Mouse (Mus musculus): ENCODE measurements around the gene Dap. TPM values are rescaled to one million over a fixed set of nuclear protein-coding genes. Genes with fewer than 3 reads are reported as not detected.
A peak's percentile ranks its signal among the peaks of the same experiment; 100 is the strongest.

Gene Dap
- total and polyA plus RNA-seq, 3 experiments: 12.6 to 69.8 (median 15.1) TPM

GRCm38 (mm10) chr15:31258693-31259439 is 34.8 kb downstream of the Dap start (continued):
- TF ChIP-seq BHLHE40 (IDR thresholded peaks at IDR 0.05; ENCODE audit: low read depth, low read length) (peak; percentile 89), HCFC1 (IDR thresholded peaks at IDR 0.05; ENCODE audit: low read depth, low read length) (no peak), CHD1 (IDR thresholded peaks at IDR 0.05; ENCODE audit: low read depth, low read length) (no peak), MYC (IDR thresholded peaks at IDR 0.05; ENCODE audit: low read depth, low read length) (no peak), ZNF384 (IDR thresholded peaks at IDR 0.05; ENCODE audit: low read depth, low read length) (no peak), SMC3 (IDR thresholded peaks at IDR 0.05; ENCODE audit: low read depth, low read length) (peak; percentile 37), MAX (IDR thresholded peaks at IDR 0.05; ENCODE audit: low read length) (no peak), EP300 (IDR thresholded peaks at IDR 0.05; ENCODE audit: low read length) (peak; percentile 76)

GRCm38 (mm10) chr15:31261094-31261493 is 37.0 kb downstream of the Dap start:
- no peaks in the 10 kb centered on the region for H3K27me3 ChIP-seq (replicated peaks)
- no peak overlapping the region for H3K9ac ChIP-seq (ENCODE audit: insufficient read depth, low read depth)
- H3K4me2 ChIP-seq (ENCODE audit: insufficient read depth, low read depth, poor library complexity, severe bottlenecking): peak overlapping the region; percentile 48; the same call in 1 of the 2 replicates
- dilution Hi-C loops (cut with MboI; ENCODE audit: extremely low pct_ligation_motif_present, extremely low pct_unique_long_range_greater_than_20kb, low sequenced_read_pairs): no loop called here
- in situ Hi-C loops (cut with MboI; ENCODE audit: low pct_ligation_motif_present, low pct_unique_long_range_greater_than_20kb, low sequenced_read_pairs): loop anchor here (5.0 to 25.0 kb wide), 3 partner anchors 106 to 449 kb away; no protein-coding TSS in a partner anchor
- H3K36me3 ChIP-seq (replicated peaks in 1 of 2; ENCODE audit: control insufficient read depth in 1 of 2, insufficient read depth in 1 of 2, low read length in 1 of 2): peaks cover 0 to 36% of the 10 kb centered on the region in 2 experiments
- peaks cover 47 to 83% of the 10 kb centered on the region in 2 experiments for H3K4me1 ChIP-seq (ENCODE audit: control insufficient read depth in 1 of 2, insufficient read depth in 2 of 2)
- H3K4me3 ChIP-seq (replicated peaks in 1 of 3; ENCODE audit: low read depth in 2 of 3, low read length in 2 of 3, poor library complexity in 1 of 3): no peak overlapping the region
- H3K27ac ChIP-seq (ENCODE audit: insufficient read depth, low read depth): no peak overlapping the region
- H3K79me2 ChIP-seq (replicated peaks; ENCODE audit: control insufficient read depth, extremely low read depth, insufficient read depth, poor library complexity, severe bottlenecking): no peaks in the 10 kb centered on the region
- peaks cover 3% of the 10 kb centered on the region for H3K9me3 ChIP-seq (replicated peaks; ENCODE audit: low read length)
- no peak for DNase-seq (ENCODE audit: extremely low read depth)
- TF ChIP-seq POLR2AphosphoS2 (IDR thresholded peaks at IDR 0.05; ENCODE audit: low read depth, low read length) (no peak), UBTF (IDR thresholded peaks at IDR 0.05; ENCODE audit: low read depth, low read length) (no peak), TCF12 (IDR thresholded peaks at IDR 0.05; ENCODE audit: low read depth, low read length) (peak; percentile 68; the same call in 1 of the 2 replicates), NRF1 (IDR thresholded peaks at IDR 0.05; ENCODE audit: low read depth, low read length) (no peak), MAFK (IDR thresholded peaks at IDR 0.05; ENCODE audit: insufficient replicate concordance, low read length) (no peak), IRF4 (IDR thresholded peaks at IDR 0.05; ENCODE audit: low read depth, low read length) (peak; percentile 72; the same call in 1 of the 2 replicates), ETS1 (conservative IDR thresholded peaks at IDR 0.05; ENCODE audit: low read depth, low read length) (peak; percentile 74), ZKSCAN1 (IDR thresholded peaks at IDR 0.05; ENCODE audit: borderline replicate concordance, low read depth, low read length) (no peak), MEF2A (IDR thresholded peaks at IDR 0.05; ENCODE audit: borderline replicate concordance, low read depth, low read length) (peak; percentile 79; the same call in 1 of the 2 replicates), MXI1 (IDR thresholded peaks at IDR 0.05; ENCODE audit: low read depth, low read length) (peak; percentile 59; the same call in 1 of the 2 replicates), BHLHE40 (IDR thresholded peaks at IDR 0.05; ENCODE audit: low read depth, low read length) (peak; percentile 67), NELFE (IDR thresholded peaks at IDR 0.05; ENCODE audit: low read depth, low read length) (no peak), POLR2A (IDR thresholded peaks at IDR 0.05; ENCODE audit: low read depth, low read length) (no peak), KAT2A (IDR thresholded peaks at IDR 0.05; ENCODE audit: insufficient replicate concordance, low read length) (0 out of 2 replicates have a peak, but pooled peaks have one; percentile 11), CHD2 (IDR thresholded peaks at IDR 0.05; ENCODE audit: low read length) (peak; percentile 74), GABPA (IDR thresholded peaks at IDR 0.05; ENCODE audit: insufficient replicate concordance, low read depth, low read length) (no peak), MAZ (IDR thresholded peaks at IDR 0.05; ENCODE audit: low read depth, low read length) (peak; percentile 32; the same call in 1 of the 2 replicates), ZC3H11A (IDR thresholded peaks at IDR 0.05; ENCODE audit: low read depth, low read length) (no peak)

Measured in CH12.LX (cell line).